Mouse (Mus musculus) frontal cortex, postnatal 36 days (tissue): ENCODE results near the gene Qpct.
A peak's percentile ranks its signal among the peaks of the same experiment; 100 is the strongest.

Experiments
- DNase-seq, 2 experiments: peaks; one replicate each; pipeline ENCODE4 v3.0.0; 2022; ENCODE audit warnings: low spot score in 2 of 2

The Qpct gene

GRCm38 (mm10) chr17:79051606-79052005 lies at the start of gene Qpct:
Gene Qpct (plus strand): TSS chr17:79051906.
- DNase-seq: no peak

GRCm38 (mm10) chr17:79013625-79014024 lies 38.1 kb upstream of the Qpct start:
- DNase-seq: no peak

- DNase-seq: no peak
Observed at GRCm38 (mm10) chr17:79014911-79015685, 36.6 kb upstream of the Qpct start.

DNA sequence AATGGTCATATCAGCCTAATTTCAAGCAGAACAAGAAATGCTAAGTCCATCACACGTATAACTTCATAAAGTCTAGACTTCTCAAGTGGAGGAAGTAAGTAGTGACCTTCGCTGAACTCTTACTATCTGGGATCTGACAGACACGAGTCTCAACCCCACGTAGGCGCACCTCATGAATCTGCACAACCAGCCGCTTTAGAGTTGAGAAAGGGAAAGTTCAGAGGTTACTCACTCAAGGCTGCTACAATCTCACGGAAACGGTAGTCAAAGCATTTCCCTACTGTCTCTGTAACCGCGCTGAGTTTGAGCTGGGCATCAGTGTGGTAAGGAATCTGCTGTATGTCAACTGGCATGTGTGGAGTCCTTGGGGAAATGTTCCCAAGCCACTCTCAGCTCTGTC lies 35.9 kb upstream of the Qpct start:
- DNase-seq: no peak

GRCm38 (mm10) chr17:79018422-79018821 lies 33.3 kb upstream of the Qpct start:
- no peak for DNase-seq

GRCm38 (mm10) chr17:79019726-79020207 lies 31.9 kb upstream of the Qpct start:
- no peak for DNase-seq

GRCm38 (mm10) chr17:79020208-79020983 lies 31.3 kb upstream of the Qpct start, which contains the start of gene Prkd3:
Gene Prkd3 (minus strand): TSS chr17:79020816.
- DNase-seq: peak; percentile 31 to 32

GRCm38 (mm10) chr17:79020984-79021335 lies 30.7 kb upstream of the Qpct start:
- no peak for DNase-seq

GRCm38 (mm10) chr17:79022746-79023145 lies 29.0 kb upstream of the Qpct start:
- no peak for DNase-seq

DNA sequence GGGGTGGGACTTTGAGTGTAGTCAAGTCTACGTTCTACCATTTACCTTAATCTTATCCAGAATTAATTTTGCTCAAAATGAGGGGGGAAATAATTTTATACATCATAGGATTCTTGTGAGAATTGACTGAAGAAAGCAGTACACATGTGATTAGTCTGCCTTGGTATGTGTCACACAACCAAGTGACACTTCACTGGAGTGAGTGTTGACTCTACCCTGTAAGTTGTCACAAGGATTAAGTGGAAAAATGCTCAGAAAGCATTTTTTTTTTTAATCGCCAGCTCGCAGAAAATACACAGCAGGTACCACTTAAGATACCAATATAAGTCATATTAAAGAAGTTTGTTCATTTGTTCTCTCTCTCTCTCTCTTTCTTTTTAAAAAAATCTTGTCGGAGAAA lies 27.2 kb upstream of the Qpct start:
- no peak for DNase-seq

GRCm38 (mm10) chr17:79029226-79029625 lies 22.5 kb upstream of the Qpct start:
- no peak for DNase-seq

GRCm38 (mm10) chr17:79031569-79031968 lies 20.1 kb upstream of the Qpct start:
- DNase-seq: no peak

DNA sequence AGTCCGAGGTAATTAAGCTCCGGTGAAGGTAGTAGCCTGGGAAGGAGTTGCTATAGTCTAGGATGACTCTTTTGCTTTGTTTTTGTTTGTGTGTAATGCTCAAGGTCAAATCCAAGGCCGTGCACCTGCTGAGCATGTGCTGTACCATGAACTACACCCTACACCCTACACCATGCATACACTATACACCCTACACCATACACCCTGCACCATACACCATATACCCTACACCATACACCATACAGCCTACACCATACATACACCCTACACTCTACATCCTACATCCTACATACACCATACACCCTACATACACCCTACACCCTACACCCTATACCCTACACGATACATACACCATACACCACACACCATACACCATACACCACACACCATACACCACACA lies 18.9 kb upstream of the Qpct start:
- DNase-seq: no peak

DNA sequence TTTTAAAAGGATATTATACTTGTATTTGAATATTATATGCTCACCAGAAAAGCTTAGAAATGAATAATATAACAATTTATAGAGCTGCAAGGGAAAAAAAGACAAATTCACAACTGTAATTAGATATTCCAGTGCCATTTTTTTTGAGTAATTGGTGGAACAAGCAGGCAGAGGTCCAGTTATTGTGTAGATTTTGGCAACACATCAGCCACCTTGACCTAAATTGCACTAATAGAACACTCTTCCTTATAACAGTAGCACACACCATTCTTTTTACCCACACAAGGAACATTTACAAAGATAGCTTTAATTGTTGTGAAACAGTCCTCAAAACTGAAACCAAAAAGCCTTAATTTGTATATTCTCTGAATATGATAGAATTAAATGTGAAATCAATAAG lies 12.0 kb upstream of the Qpct start:
- no peak for DNase-seq

- DNase-seq: no peak
Observed at GRCm38 (mm10) chr17:79043705-79044104, 8.0 kb upstream of the Qpct start.

DNA sequence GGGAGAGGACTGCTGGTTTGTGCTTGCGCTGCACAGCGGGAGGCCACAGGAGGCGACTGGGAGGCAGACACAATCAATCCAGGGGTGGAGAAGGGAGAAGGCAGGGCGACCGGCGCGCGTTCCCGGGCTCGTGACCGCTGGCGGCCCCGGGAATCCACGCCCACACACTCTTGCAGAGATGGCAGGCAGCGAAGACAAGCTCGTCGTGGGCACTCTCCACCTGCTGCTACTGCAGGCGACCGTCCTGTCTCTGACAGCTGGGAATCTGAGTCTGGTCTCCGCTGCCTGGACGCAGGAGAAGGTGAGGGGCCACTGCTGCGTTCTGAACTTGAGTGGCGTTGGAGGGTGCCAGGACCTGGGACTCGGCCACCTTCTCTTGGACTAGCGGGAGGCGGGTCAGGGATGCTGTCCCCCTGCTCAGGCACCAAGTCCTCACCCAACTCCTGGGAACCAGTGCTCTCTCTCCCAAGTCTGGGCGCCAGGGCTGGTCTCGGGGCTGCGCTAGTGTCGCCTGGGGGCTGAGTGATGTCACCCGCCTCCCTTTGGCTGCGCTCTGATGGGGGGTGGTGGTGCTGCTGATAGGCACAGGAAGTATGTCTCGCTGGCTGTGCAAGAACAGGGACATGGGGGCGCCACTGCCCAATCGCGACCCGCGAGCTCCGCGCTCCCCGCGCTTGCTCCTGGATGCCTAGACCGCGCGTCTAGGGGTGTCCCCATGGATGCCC lies 544 bp downstream of the Qpct start:
- DNase-seq: peak; percentile 54 to 62

GRCm38 (mm10) chr17:79058271-79058670 lies 6.6 kb downstream of the Qpct start:
- DNase-seq: no peak

- DNase-seq: no peak
Observed at GRCm38 (mm10) chr17:79060221-79060620, 8.5 kb downstream of the Qpct start.

- no peak for DNase-seq
Observed at GRCm38 (mm10) chr17:79064250-79064649, 12.5 kb downstream of the Qpct start.

GRCm38 (mm10) chr17:79068581-79068980 lies 16.9 kb downstream of the Qpct start:
- no peak for DNase-seq

DNA sequence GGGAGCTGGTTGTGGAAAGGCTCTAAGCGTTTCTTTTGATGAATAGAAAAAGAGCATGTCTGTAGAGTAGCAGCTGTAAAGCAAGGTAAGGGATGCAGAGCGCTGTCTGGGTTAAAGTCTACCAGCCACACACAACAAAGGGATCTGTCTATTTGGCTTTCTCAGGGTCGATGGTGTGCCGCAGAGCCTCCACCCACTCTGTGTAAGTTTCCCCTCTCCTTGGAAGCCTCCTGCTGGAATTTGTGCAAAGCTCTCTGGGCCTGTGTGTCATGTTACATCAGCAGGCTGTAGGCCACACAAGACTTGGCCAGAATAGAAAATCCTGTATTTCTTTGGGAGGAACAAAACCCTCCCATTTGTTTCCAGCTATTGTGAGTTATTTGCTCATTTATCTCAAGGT lies 17.3 kb downstream of the Qpct start:
- DNase-seq: no peak

DNA sequence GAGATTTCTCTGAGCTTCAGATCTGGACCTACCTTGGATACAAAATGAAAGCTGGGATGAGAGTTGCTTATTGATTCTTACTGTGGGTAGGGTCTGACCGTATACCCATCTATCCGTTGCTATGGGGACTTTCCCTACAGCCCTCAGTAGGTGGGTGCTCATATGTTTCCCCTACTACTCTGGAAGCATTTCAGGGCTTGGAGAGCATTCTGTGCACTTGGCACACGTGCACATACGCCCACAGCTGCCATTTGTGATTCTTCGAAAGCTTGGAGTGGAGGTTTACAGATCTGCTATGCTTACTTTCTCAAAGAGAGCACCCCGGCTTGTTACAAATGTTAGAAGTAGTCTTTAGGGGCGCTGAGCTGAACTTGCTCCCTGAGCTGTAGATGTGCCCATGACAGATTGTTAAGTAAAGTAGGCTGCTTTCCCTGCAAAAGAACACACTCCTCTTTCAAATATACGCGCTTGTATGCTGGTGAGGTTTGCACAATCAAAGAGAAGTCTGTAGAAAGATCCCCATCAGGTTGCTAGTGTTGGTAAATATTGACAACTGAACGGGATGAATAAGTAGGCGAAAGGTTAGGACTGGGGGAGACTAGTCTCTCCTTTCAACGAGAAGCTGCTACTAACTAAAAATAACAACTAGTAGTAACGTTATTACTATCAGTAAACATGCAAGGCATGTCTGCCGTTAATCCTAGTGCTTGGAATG lies 18.2 kb downstream of the Qpct start:
- DNase-seq: peak; percentile 33 to 65
